Mouse (Mus musculus) heart, adult 8-10 months (tissue): ENCODE data around the gene Etv6. TPM values are rescaled to one million over a fixed set of nuclear protein-coding genes. Genes with fewer than 3 reads are reported as not detected.
"Not testable (repeated sequence)": the region's sequence is repeated elsewhere in the genome, so short reads cannot be mapped to it uniquely, and the experiment has no call there.

Experiments used
- DNase-seq: peaks from one replicate; pipeline ENCODE4 v3.0.0; 2022; ENCODE audit warnings: low spot score
- total RNA-seq, 4 experiments: library from RNA; stranded (reverse); gene quantifications; 2 replicates each; pipeline ENCODE4 v1.2.4; 2022

Gene Etv6
- total RNA-seq = 10 to 100 TPM in 3 of 4 experiments, 1 to 10 TPM in 1; 7.9 to 13.5 (median 11.0) TPM

- DNase-seq = peak; percentile 84
These were observed at the start of gene Etv6 for GRCm38 (mm10) chr6:134035490-134036405. Gene Etv6 (plus strand): TSS chr6:134035700.

- no peak for DNase-seq
These were observed 49.3 kb upstream of the Etv6 start for GRCm38 (mm10) chr6:133986161-133986560.

GRCm38 (mm10) chr6:133987068-133987591 is 48.4 kb upstream of the Etv6 start:
- no peak for DNase-seq

GRCm38 (mm10) chr6:133988011-133988410 is 47.5 kb upstream of the Etv6 start:
- no peak for DNase-seq

- DNase-seq = no peak
These were observed 38.0 kb upstream of the Etv6 start for GRCm38 (mm10) chr6:133997461-133997860.

GRCm38 (mm10) chr6:133997935-133998334 is 37.6 kb upstream of the Etv6 start:
- DNase-seq = no peak

- DNase-seq = not testable (repeated sequence)
These were observed 20.9 kb upstream of the Etv6 start for GRCm38 (mm10) chr6:134014488-134015110.

GRCm38 (mm10) chr6:134018807-134019206 is 16.7 kb upstream of the Etv6 start:
- DNase-seq = no peak

- no peak for DNase-seq
These were observed 14.7 kb upstream of the Etv6 start for GRCm38 (mm10) chr6:134020821-134021220.

GRCm38 (mm10) chr6:134026264-134026663 is 9.2 kb upstream of the Etv6 start:
- DNase-seq = no peak

GRCm38 (mm10) chr6:134027022-134027421 is 8.5 kb upstream of the Etv6 start:
- no peak for DNase-seq

GRCm38 (mm10) chr6:134032451-134032850 is 3.0 kb upstream of the Etv6 start:
- DNase-seq = no peak

- no peak for DNase-seq
These were observed 1.1 kb upstream of the Etv6 start for GRCm38 (mm10) chr6:134034436-134034835.

- DNase-seq = peak; percentile 84
These were observed 503 bp upstream of the Etv6 start for GRCm38 (mm10) chr6:134034904-134035489.

- DNase-seq = no peak
These were observed 1.0 kb downstream of the Etv6 start for GRCm38 (mm10) chr6:134036491-134036911.

- no peak for DNase-seq
These were observed 1.5 kb downstream of the Etv6 start for GRCm38 (mm10) chr6:134036951-134037431.

GRCm38 (mm10) chr6:134037960-134038359 is 2.5 kb downstream of the Etv6 start:
- no peak for DNase-seq

- peak; percentile 37 for DNase-seq
These were observed 3.4 kb downstream of the Etv6 start for GRCm38 (mm10) chr6:134038881-134039280.

GRCm38 (mm10) chr6:134039351-134039750 is 3.9 kb downstream of the Etv6 start:
- no peak for DNase-seq

- DNase-seq = no peak
These were observed 4.8 kb downstream of the Etv6 start for GRCm38 (mm10) chr6:134040312-134040711.

GRCm38 (mm10) chr6:134041286-134041685 is 5.8 kb downstream of the Etv6 start:
- DNase-seq = no peak

- no peak for DNase-seq
These were observed 6.4 kb downstream of the Etv6 start for GRCm38 (mm10) chr6:134041916-134042315.
